Mouse (Mus musculus) bone marrow, adult 2 months (tissue): ENCODE measurements around the gene Maco1. TPM values are rescaled to one million over a fixed set of nuclear protein-coding genes. Genes with fewer than 3 reads are reported as not detected.

ENCODE experiments used
- H3K27ac ChIP-seq: fragments of 200-500 bp; 2 replicates; pipeline ENCODE4 v1.5.1; 2012; ENCODE audit warnings: low read depth, mild to moderate bottlenecking, control low read depth, inconsistent platforms, low read length; ENCODE audit not compliant: control insufficient read depth, poor library complexity, insufficient read depth
- H3K4me1 ChIP-seq: fragments of 200-500 bp; 2 replicates; pipeline ENCODE4 v1.6.1; 2011; ENCODE audit warnings: low read length; ENCODE audit not compliant: control insufficient read depth, insufficient read depth
- H3K4me3 ChIP-seq: fragments of 200-500 bp; replicated peaks from 2 replicates; pipeline ENCODE3; 2011; ENCODE audit warnings: mild to moderate bottlenecking, low read depth, low read length, control low read depth; ENCODE audit not compliant: control insufficient read depth
- CTCF ChIP-seq: fragments of 200-500 bp; IDR thresholded peaks from 2 replicates; pipeline ENCODE4 v1.5.1; 2011; ENCODE audit warnings: low read length, control low read depth; ENCODE audit not compliant: control insufficient read depth, insufficient read depth
- POLR2A ChIP-seq: fragments of 200-500 bp; IDR thresholded peaks from 2 replicates; pipeline ENCODE4 v1.6.1; 2011; ENCODE audit warnings: low read depth, mild to moderate bottlenecking, control low read depth, low read length, borderline replicate concordance; ENCODE audit not compliant: control insufficient read depth
- WGBS: fragments of 180-500 bp; shearing (Covaris S2); methylation state at CpG from one replicate; pipeline ENCODE4 v1.1.7; 2018; 5-methylcytosine and 5-hydroxymethylcytosine counted together
- polyA plus RNA-seq: library from polyadenylated mRNA; stranded (reverse); fragments of >200 nt; gene quantifications from 2 replicates; pipeline ENCODE4 v1.2.4, GENCODE M21; 2011; ENCODE audit warnings: low replicate concordance; ENCODE audit not compliant: missing spikeins, insufficient read depth, insufficient read length

Maco1 gene
- polyA plus RNA-seq, 1 experiment = 24.3 TPM

DNA sequence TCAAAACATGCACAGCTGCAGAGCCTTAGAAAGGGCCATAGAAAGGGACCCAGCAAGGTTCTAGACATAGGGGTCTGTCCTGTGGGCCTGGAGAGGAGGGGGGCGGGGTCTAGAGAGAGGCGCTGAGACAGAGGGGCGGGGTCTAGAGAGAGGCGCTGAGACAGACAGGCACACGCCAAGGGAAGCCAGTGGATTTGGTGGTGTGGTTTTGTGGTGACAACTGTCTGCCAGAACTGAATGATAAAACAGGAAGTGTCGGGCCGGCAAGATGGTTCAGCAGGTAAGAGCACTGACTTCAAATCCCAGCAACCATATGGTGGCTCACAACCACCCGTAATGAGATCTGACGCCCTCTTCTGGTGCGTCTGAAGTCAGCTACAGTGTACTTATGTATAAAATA is 66.2 kb downstream of the Maco1 start:
- 4% methylated on average over 10 of the region's 10 CpGs for WGBS
- peaks cover 3% of the 10 kb centered on the region; the same call in 1 of the 2 replicates for H3K4me1 ChIP-seq
- no peak overlapping the region for H3K27ac ChIP-seq
- H3K4me3 ChIP-seq = no peak overlapping the region
- no peak for TF ChIP-seq POLR2A
- TF ChIP-seq CTCF = no peak

DNA sequence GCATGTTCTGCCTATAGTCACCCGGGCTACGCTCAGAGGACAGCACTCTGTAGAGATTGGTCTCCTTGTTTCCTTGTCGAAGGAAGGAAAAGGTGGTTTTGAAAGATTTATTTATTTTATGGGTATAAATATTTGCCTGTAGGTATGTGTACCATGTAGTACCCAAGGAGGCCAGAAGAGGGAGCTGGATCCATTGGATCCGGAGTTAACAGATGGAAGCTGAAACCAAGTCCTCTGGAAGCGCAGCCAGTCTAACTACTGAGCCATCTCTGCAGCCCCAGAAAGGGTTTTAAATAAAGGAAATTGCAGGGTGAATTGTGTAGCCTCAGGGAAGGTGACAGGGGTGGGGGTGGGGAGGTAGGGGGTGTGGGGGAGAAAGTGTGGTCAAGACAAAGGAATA is 68.4 kb downstream of the Maco1 start:
- WGBS = 59% methylated on average over 5 of the region's 5 CpGs
- TF ChIP-seq CTCF (0 out of 2 replicates have a peak, but pooled peaks have one; percentile 13), POLR2A (no peak)
- Histone ChIP-seq H3K4me3 (no peak overlapping the region), H3K27ac (no peak overlapping the region), H3K4me1 (peaks cover 3% of the 10 kb centered on the region; the same call in 1 of the 2 replicates)

GRCm38 (mm10) chr4:134779136-134779934 is 73.8 kb downstream of the Maco1 start:
- Histone ChIP-seq H3K4me3 (no peak overlapping the region), H3K4me1 (no peaks in the 10 kb centered on the region; the same call in 1 of the 2 replicates), H3K27ac (no peak overlapping the region)
- 25% methylated on average over 14 of the region's 14 CpGs for WGBS
- TF ChIP-seq CTCF (no peak), POLR2A (no peak)

DNA sequence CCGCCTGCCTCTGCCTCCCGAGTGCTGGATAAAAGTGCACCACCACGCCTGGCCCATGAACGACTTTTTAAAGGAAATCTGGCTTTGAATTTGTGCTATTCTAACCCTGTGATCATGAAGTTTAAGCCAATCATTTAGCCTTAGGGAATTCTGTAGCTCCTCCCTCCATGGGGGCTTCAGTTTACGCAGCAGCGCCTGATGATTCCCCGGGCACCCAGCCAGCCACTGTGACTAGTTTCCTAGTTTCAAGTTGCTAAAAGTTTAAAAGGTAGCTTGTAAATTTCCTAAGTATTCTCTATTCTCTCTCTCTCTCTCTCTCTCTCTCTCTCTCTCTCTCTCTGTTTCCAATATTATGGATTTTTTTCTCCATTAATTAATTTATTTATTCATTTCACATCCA is 76.9 kb downstream of the Maco1 start:
- H3K4me1 ChIP-seq = peaks cover 5% of the 10 kb centered on the region; the same call in 1 of the 2 replicates
- no peak overlapping the region for H3K4me3 ChIP-seq
- no peak overlapping the region for H3K27ac ChIP-seq
- TF ChIP-seq POLR2A = no peak
- no peak for TF ChIP-seq CTCF
- WGBS = 47% methylated on average over 7 of the region's 7 CpGs

DNA sequence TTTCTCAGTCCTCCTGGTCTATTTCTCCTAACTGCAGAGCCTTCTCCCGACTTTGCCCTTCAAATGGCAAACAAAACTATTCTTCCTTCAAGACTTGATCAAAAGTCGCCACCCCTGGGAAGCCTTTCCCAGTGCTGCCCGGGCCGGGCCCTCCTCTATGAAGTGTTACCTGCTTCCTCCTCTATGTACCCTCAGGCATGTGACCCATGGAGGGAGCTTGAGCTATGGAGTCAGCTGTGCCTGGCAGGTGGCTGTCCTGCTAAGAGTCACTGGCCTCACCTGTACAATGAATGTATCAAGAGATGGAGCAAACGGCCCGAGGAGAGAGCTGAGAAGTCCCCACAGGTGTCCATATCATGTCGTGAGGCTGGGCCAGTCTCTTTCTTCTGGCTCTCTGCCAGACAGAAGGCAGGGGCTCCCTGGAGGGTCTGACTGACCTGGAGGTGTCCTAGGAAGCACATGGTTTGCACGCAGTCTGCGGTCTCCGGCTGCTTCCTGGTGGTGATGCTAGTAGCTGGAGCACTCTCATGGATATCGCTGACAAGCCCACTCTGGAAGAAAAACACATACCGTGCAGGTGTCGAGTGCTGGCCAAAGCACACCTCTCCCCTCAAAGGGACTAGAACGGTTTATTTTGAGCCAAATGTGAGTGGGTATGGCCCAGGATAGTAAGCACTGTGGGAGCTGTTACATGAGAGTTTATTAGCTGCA is 77.8 kb downstream of the Maco1 start:
- TF ChIP-seq CTCF = no peak
- TF ChIP-seq POLR2A = no peak
- Histone ChIP-seq H3K4me1 (peaks cover 5% of the 10 kb centered on the region; the same call in 1 of the 2 replicates), H3K27ac (no peak overlapping the region), H3K4me3 (no peak overlapping the region)
- 57% methylated on average over 14 of the region's 14 CpGs for whole genome bisulfite sequencing

GRCm38 (mm10) chr4:134774126-134774525 is 79.0 kb downstream of the Maco1 start:
- no peak for TF ChIP-seq POLR2A
- TF ChIP-seq CTCF = no peak
- peaks cover 5% of the 10 kb centered on the region; the same call in 1 of the 2 replicates for H3K4me1 ChIP-seq
- no peak overlapping the region for H3K4me3 ChIP-seq
- H3K27ac ChIP-seq = no peak overlapping the region
- WGBS = 58% methylated on average over 6 of the region's 6 CpGs

- TF ChIP-seq POLR2A (no peak), CTCF (no peak)
- WGBS = 13% methylated on average over 4 of the region's 4 CpGs
- H3K4me1 ChIP-seq = peaks cover 7% of the 10 kb centered on the region
- H3K27ac ChIP-seq = peak overlapping the region; percentile 59
- no peak overlapping the region for H3K4me3 ChIP-seq
Observed at GRCm38 (mm10) chr4:134772805-134773674, 80.1 kb downstream of the Maco1 start.
